Mouse (Mus musculus): ENCODE results near the gene Plch2. TPM values are rescaled to one million over a fixed set of nuclear protein-coding genes. Genes with fewer than 3 reads are reported as not detected.

Gene Plch2
- polyA plus RNA-seq, 2 experiments, result 0.04 to 0.09 TPM

DNA sequence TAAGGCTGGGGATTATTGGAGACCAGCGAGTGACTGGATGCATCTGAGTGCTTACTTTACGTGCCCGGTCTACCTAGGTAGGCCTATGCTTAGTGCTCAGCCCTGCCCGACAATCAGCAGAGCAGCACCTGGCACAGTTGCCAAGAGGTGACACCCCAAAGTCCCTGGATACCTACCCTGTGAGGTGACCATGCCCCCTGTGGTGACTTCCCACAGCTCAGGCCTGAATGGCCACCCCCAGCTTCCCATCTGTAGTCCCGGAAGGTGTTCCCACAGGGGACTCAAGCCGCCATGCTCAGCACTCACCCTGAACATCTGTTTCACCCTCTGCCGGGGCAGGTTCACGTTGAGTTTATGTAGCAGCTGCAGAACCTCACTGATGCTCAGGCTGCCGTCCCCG, 50.3 kb downstream of the Plch2 start:
- TF ChIP-seq EP300 (IDR thresholded peaks at IDR 0.05; ENCODE audit: low read depth) (no peak), CTCF (IDR thresholded peaks at IDR 0.05; ENCODE audit: low read depth) (no peak)
- no peak overlapping the region for H3K27ac ChIP-seq
- DNase-seq (ENCODE audit: low read depth in 3 of 3, low spot score in 3 of 3) (no peak), ATAC-seq (ENCODE audit: insufficient read depth) (no peak)
- H3K4me3 ChIP-seq (ENCODE audit: insufficient read depth in 1 of 2, low read depth in 2 of 2, low read length in 2 of 2), result no peak overlapping the region
- no peak overlapping the region for H3K4me2 ChIP-seq (ENCODE audit: low read depth)
- no peaks in the 10 kb centered on the region for H3K27me3 ChIP-seq (ENCODE audit: control insufficient read depth, insufficient read depth, low read length)
- H3K36me3 ChIP-seq (replicated peaks; ENCODE audit: control insufficient read depth, insufficient read depth, low read depth), result no peaks in the 10 kb centered on the region
- no peaks in the 10 kb centered on the region for H3K4me1 ChIP-seq (replicated peaks; ENCODE audit: control insufficient read depth in 2 of 2, insufficient read depth in 2 of 2, low read length in 1 of 2)
- H3K9ac ChIP-seq (replicated peaks), result no peak overlapping the region
- no peaks in the 10 kb centered on the region for H3K9me3 ChIP-seq (ENCODE audit: control insufficient read depth, low read length)
- 48% methylated on average over 10 of the region's 10 CpGs for WGBS (ENCODE audit: insufficient replicate concordance)

GRCm38 (mm10) chr4:155005278-155005677, 51.3 kb downstream of the Plch2 start:
- no peaks in the 10 kb centered on the region for H3K27me3 ChIP-seq (ENCODE audit: control insufficient read depth, insufficient read depth, low read length)
- no peak overlapping the region for H3K4me2 ChIP-seq (ENCODE audit: low read depth)
- 74% methylated on average over 3 of the region's 3 CpGs for WGBS (ENCODE audit: insufficient replicate concordance)
- no peak for ATAC-seq (ENCODE audit: insufficient read depth)
- H3K9me3 ChIP-seq (ENCODE audit: control insufficient read depth, low read length), result no peaks in the 10 kb centered on the region
- TF ChIP-seq EP300 (IDR thresholded peaks at IDR 0.05; ENCODE audit: low read depth), result no peak
- TF ChIP-seq CTCF (IDR thresholded peaks at IDR 0.05; ENCODE audit: low read depth), result no peak
- H3K9ac ChIP-seq (replicated peaks), result no peak overlapping the region
- H3K4me1 ChIP-seq (replicated peaks; ENCODE audit: control insufficient read depth in 2 of 2, insufficient read depth in 2 of 2, low read length in 1 of 2), result no peaks in the 10 kb centered on the region
- no peaks in the 10 kb centered on the region for H3K36me3 ChIP-seq (replicated peaks; ENCODE audit: control insufficient read depth, insufficient read depth, low read depth)
- H3K4me3 ChIP-seq (ENCODE audit: insufficient read depth in 1 of 2, low read depth in 2 of 2, low read length in 2 of 2), result no peak overlapping the region
- no peak for DNase-seq (ENCODE audit: low read depth in 3 of 3, low spot score in 3 of 3)
- H3K27ac ChIP-seq, result no peak overlapping the region

DNA sequence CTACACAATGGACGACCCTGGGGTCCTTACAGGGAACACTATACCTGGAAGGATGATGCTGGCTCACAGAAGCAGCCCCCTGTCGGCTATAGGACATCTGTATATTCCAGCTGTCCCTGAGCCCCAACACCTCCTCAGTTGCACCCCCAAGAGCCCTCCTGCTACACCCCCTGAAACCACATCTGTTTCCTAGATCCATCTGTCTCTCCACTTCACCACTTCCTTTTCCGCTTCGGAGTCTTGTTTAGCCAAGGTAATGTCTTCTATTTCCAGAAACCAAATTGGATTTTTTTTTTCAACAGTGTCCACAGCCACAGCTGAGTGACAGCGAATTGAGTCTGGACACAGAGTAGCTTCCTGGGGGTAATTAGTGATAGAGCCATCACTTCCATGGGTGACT, 57.2 kb downstream of the Plch2 start:
- Histone ChIP-seq H3K36me3 (replicated peaks; ENCODE audit: control insufficient read depth, insufficient read depth, low read depth) (no peaks in the 10 kb centered on the region), H3K4me2 (ENCODE audit: low read depth) (no peak overlapping the region), H3K27me3 (ENCODE audit: control insufficient read depth, insufficient read depth, low read length) (no peaks in the 10 kb centered on the region), H3K4me3 (ENCODE audit: insufficient read depth in 1 of 2, low read depth in 2 of 2, low read length in 2 of 2) (no peak overlapping the region), H3K27ac (no peak overlapping the region), H3K9ac (replicated peaks) (no peak overlapping the region), H3K4me1 (replicated peaks; ENCODE audit: control insufficient read depth in 2 of 2, insufficient read depth in 2 of 2, low read length in 1 of 2) (no peaks in the 10 kb centered on the region), H3K9me3 (ENCODE audit: control insufficient read depth, low read length) (no peaks in the 10 kb centered on the region)
- DNase-seq (ENCODE audit: low read depth in 3 of 3, low spot score in 3 of 3) (no peak), ATAC-seq (ENCODE audit: insufficient read depth) (no peak)
- TF ChIP-seq CTCF (IDR thresholded peaks at IDR 0.05; ENCODE audit: low read depth), result no peak
- no peak for TF ChIP-seq EP300 (IDR thresholded peaks at IDR 0.05; ENCODE audit: low read depth)
- WGBS (ENCODE audit: insufficient replicate concordance), result 27% methylated on average over 5 of the region's 5 CpGs

DNA sequence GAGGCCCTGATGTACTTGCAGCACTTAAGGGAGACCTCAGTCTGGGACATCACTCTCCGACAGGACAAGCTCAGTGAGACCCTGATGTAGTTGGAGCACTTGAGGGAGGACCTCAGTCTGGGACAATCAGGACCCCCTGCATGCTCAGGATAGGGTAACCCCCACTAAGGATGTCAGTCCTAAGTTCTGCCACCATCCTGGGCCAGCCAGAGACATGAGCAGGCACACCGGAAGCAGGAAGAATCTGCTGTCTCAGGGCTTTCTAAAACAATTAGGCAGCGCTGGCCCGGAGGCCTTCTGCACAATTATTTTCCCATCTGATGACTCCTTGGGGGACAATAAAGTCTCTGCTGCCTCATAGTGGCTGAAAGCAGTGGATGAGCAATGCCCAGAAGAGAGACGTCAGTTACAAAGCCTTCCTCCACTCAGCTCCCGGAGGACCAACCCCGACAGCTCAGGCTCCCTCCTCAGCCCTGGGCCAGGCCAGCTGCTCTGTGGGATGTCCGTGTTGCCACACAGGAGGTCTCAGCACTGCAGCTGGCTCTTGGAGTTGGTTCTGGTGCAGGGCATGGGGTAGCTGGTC, 59.9 kb downstream of the Plch2 start:
- no peaks in the 10 kb centered on the region for H3K36me3 ChIP-seq (replicated peaks; ENCODE audit: control insufficient read depth, insufficient read depth, low read depth)
- ATAC-seq (ENCODE audit: insufficient read depth) (no peak), DNase-seq (ENCODE audit: low read depth in 3 of 3, low spot score in 3 of 3) (no peak)
- no peak overlapping the region for H3K4me2 ChIP-seq (ENCODE audit: low read depth)
- TF ChIP-seq EP300 (IDR thresholded peaks at IDR 0.05; ENCODE audit: low read depth) (no peak), CTCF (IDR thresholded peaks at IDR 0.05; ENCODE audit: low read depth) (no peak)
- no peaks in the 10 kb centered on the region for H3K4me1 ChIP-seq (replicated peaks; ENCODE audit: control insufficient read depth in 2 of 2, insufficient read depth in 2 of 2, low read length in 1 of 2)
- no peaks in the 10 kb centered on the region for H3K9me3 ChIP-seq (ENCODE audit: control insufficient read depth, low read length)
- 50% methylated on average over 8 of the region's 8 CpGs for WGBS (ENCODE audit: insufficient replicate concordance)
- no peak overlapping the region for H3K27ac ChIP-seq
- no peaks in the 10 kb centered on the region for H3K27me3 ChIP-seq (ENCODE audit: control insufficient read depth, insufficient read depth, low read length)
- no peak overlapping the region for H3K9ac ChIP-seq (replicated peaks)
- H3K4me3 ChIP-seq (ENCODE audit: insufficient read depth in 1 of 2, low read depth in 2 of 2, low read length in 2 of 2), result no peak overlapping the region

- ATAC-seq (ENCODE audit: insufficient read depth), result no peak
- H3K4me1 ChIP-seq (replicated peaks; ENCODE audit: control insufficient read depth in 2 of 2, insufficient read depth in 2 of 2, low read length in 1 of 2), result no peaks in the 10 kb centered on the region
- no peak overlapping the region for H3K4me2 ChIP-seq (ENCODE audit: low read depth)
- no peak overlapping the region for H3K4me3 ChIP-seq (ENCODE audit: insufficient read depth in 1 of 2, low read depth in 2 of 2, low read length in 2 of 2)
- no peak overlapping the region for H3K27ac ChIP-seq
- no peaks in the 10 kb centered on the region for H3K9me3 ChIP-seq (ENCODE audit: control insufficient read depth, low read length)
- TF ChIP-seq CTCF (IDR thresholded peaks at IDR 0.05; ENCODE audit: low read depth), result no peak
- no peak for TF ChIP-seq EP300 (IDR thresholded peaks at IDR 0.05; ENCODE audit: low read depth)
- no peaks in the 10 kb centered on the region for H3K27me3 ChIP-seq (ENCODE audit: control insufficient read depth, insufficient read depth, low read length)
- H3K36me3 ChIP-seq (replicated peaks; ENCODE audit: control insufficient read depth, insufficient read depth, low read depth), result no peaks in the 10 kb centered on the region
- DNase-seq (ENCODE audit: low read depth in 3 of 3, low spot score in 3 of 3), result no peak
- WGBS (ENCODE audit: insufficient replicate concordance), result 46% methylated on average over 4 of the region's 4 CpGs
- no peak overlapping the region for H3K9ac ChIP-seq (replicated peaks)
Observed at GRCm38 (mm10) chr4:154994876-154995275, 61.7 kb downstream of the Plch2 start.

All from liver, embryonic 14.5 days (tissue).